Mouse (Mus musculus): Measurements from ENCODE around the gene Plcl2. TPM values are rescaled to one million over a fixed set of nuclear protein-coding genes. Genes with fewer than 3 reads are reported as not detected.

Plcl2 gene
- polyA plus RNA-seq, 1 experiment: 2.9 TPM

GRCm38 (mm10) chr17:50504070-50504846, 4.9 kb upstream of the Plcl2 start:
- no peaks in the 10 kb centered on the region for H3K36me3 ChIP-seq (ENCODE audit: control insufficient read depth, insufficient read depth, low read length, poor library complexity, severe bottlenecking)
- no peak overlapping the region for H3K9ac ChIP-seq (ENCODE audit: low read depth, poor library complexity, severe bottlenecking)
- no peak overlapping the region for H3K27ac ChIP-seq (ENCODE audit: insufficient read depth, low read length)
- no peaks in the 10 kb centered on the region for H3K9me3 ChIP-seq (replicated peaks; ENCODE audit: control insufficient read depth, insufficient read depth, low read length, poor library complexity, severe bottlenecking)
- no peak for TF ChIP-seq POLR2A (IDR thresholded peaks at IDR 0.05; ENCODE audit: insufficient read depth, low read length)
- no peak for TF ChIP-seq CTCF (IDR thresholded peaks at IDR 0.05; ENCODE audit: low read depth, low read length)
- no peak for TF ChIP-seq EP300 (IDR thresholded peaks at IDR 0.05; ENCODE audit: insufficient read depth, low read depth, low read length)
- H3K27me3 ChIP-seq (ENCODE audit: control insufficient read depth, insufficient read depth, low read length, poor library complexity, severe bottlenecking): peaks cover 7% of the 10 kb centered on the region
- H3K4me3 ChIP-seq (ENCODE audit: low read depth, low read length): no peak overlapping the region
- H3K4me1 ChIP-seq (ENCODE audit: control insufficient read depth, insufficient read depth, low read length): no peaks in the 10 kb centered on the region

- H3K36me3 ChIP-seq (ENCODE audit: control insufficient read depth, insufficient read depth, low read length, poor library complexity, severe bottlenecking): no peaks in the 10 kb centered on the region
- TF ChIP-seq POLR2A (IDR thresholded peaks at IDR 0.05; ENCODE audit: insufficient read depth, low read length): no peak
- TF ChIP-seq EP300 (IDR thresholded peaks at IDR 0.05; ENCODE audit: insufficient read depth, low read depth, low read length): no peak
- no peak for TF ChIP-seq CTCF (IDR thresholded peaks at IDR 0.05; ENCODE audit: low read depth, low read length)
- no peak overlapping the region for H3K4me3 ChIP-seq (ENCODE audit: low read depth, low read length)
- H3K9me3 ChIP-seq (replicated peaks; ENCODE audit: control insufficient read depth, insufficient read depth, low read length, poor library complexity, severe bottlenecking): no peaks in the 10 kb centered on the region
- H3K9ac ChIP-seq (ENCODE audit: low read depth, poor library complexity, severe bottlenecking): no peak overlapping the region
- no peaks in the 10 kb centered on the region for H3K4me1 ChIP-seq (ENCODE audit: control insufficient read depth, insufficient read depth, low read length)
- H3K27me3 ChIP-seq (ENCODE audit: control insufficient read depth, insufficient read depth, low read length, poor library complexity, severe bottlenecking): peaks cover 10% of the 10 kb centered on the region
- H3K27ac ChIP-seq (ENCODE audit: insufficient read depth, low read length): no peak overlapping the region
Observed at GRCm38 (mm10) chr17:50505910-50506634, 3.1 kb upstream of the Plcl2 start.

GRCm38 (mm10) chr17:50506861-50507321, 2.3 kb upstream of the Plcl2 start:
- H3K36me3 ChIP-seq (ENCODE audit: control insufficient read depth, insufficient read depth, low read length, poor library complexity, severe bottlenecking): no peaks in the 10 kb centered on the region
- no peak overlapping the region for H3K27ac ChIP-seq (ENCODE audit: insufficient read depth, low read length)
- TF ChIP-seq POLR2A (IDR thresholded peaks at IDR 0.05; ENCODE audit: insufficient read depth, low read length) (no peak), CTCF (IDR thresholded peaks at IDR 0.05; ENCODE audit: low read depth, low read length) (no peak), EP300 (IDR thresholded peaks at IDR 0.05; ENCODE audit: insufficient read depth, low read depth, low read length) (no peak)
- H3K9ac ChIP-seq (ENCODE audit: low read depth, poor library complexity, severe bottlenecking): no peak overlapping the region
- H3K27me3 ChIP-seq (ENCODE audit: control insufficient read depth, insufficient read depth, low read length, poor library complexity, severe bottlenecking): peaks cover 11% of the 10 kb centered on the region
- H3K9me3 ChIP-seq (replicated peaks; ENCODE audit: control insufficient read depth, insufficient read depth, low read length, poor library complexity, severe bottlenecking): no peaks in the 10 kb centered on the region
- no peaks in the 10 kb centered on the region for H3K4me1 ChIP-seq (ENCODE audit: control insufficient read depth, insufficient read depth, low read length)
- H3K4me3 ChIP-seq (ENCODE audit: low read depth, low read length): no peak overlapping the region

- Histone ChIP-seq H3K9me3 (replicated peaks; ENCODE audit: control insufficient read depth, insufficient read depth, low read length, poor library complexity, severe bottlenecking) (no peaks in the 10 kb centered on the region), H3K9ac (ENCODE audit: low read depth, poor library complexity, severe bottlenecking) (peak overlapping the region; percentile 76; the same call in 1 of the 2 replicates), H3K4me3 (ENCODE audit: low read depth, low read length) (peak overlapping the region; percentile 44), H3K4me1 (ENCODE audit: control insufficient read depth, insufficient read depth, low read length) (no peaks in the 10 kb centered on the region), H3K36me3 (ENCODE audit: control insufficient read depth, insufficient read depth, low read length, poor library complexity, severe bottlenecking) (no peaks in the 10 kb centered on the region), H3K27ac (ENCODE audit: insufficient read depth, low read length) (no peak overlapping the region), H3K27me3 (ENCODE audit: control insufficient read depth, insufficient read depth, low read length, poor library complexity, severe bottlenecking) (peaks cover 11% of the 10 kb centered on the region)
- TF ChIP-seq POLR2A (IDR thresholded peaks at IDR 0.05; ENCODE audit: insufficient read depth, low read length) (no peak), EP300 (IDR thresholded peaks at IDR 0.05; ENCODE audit: insufficient read depth, low read depth, low read length) (no peak), CTCF (IDR thresholded peaks at IDR 0.05; ENCODE audit: low read depth, low read length) (no peak)
Observed at GRCm38 (mm10) chr17:50508055-50508774, 988 bp upstream of the Plcl2 start.

- TF ChIP-seq CTCF (IDR thresholded peaks at IDR 0.05; ENCODE audit: low read depth, low read length) (peak; percentile 20), EP300 (IDR thresholded peaks at IDR 0.05; ENCODE audit: insufficient read depth, low read depth, low read length) (no peak)
- H3K27ac ChIP-seq (ENCODE audit: insufficient read depth, low read length): no peak overlapping the region
Observed at GRCm38 (mm10) chr17:50508775-50509250, 390 bp upstream of the Plcl2 start.

More at GRCm38 (mm10) chr17:50508775-50509250, 390 bp upstream of the Plcl2 start:
- no peaks in the 10 kb centered on the region for H3K4me1 ChIP-seq (ENCODE audit: control insufficient read depth, insufficient read depth, low read length)
- no peaks in the 10 kb centered on the region for H3K36me3 ChIP-seq (ENCODE audit: control insufficient read depth, insufficient read depth, low read length, poor library complexity, severe bottlenecking)
- H3K4me3 ChIP-seq (ENCODE audit: low read depth, low read length): peak overlapping the region; percentile 57
- H3K9me3 ChIP-seq (replicated peaks; ENCODE audit: control insufficient read depth, insufficient read depth, low read length, poor library complexity, severe bottlenecking): no peaks in the 10 kb centered on the region
- H3K9ac ChIP-seq (ENCODE audit: low read depth, poor library complexity, severe bottlenecking): peak overlapping the region; percentile 76
- H3K27me3 ChIP-seq (ENCODE audit: control insufficient read depth, insufficient read depth, low read length, poor library complexity, severe bottlenecking): peaks cover 11% of the 10 kb centered on the region
